Mouse (Mus musculus) brain, embryonic 14.5 days (tissue): Measurements from ENCODE around the gene Fam213a.

Experiments used
- CTCF ChIP-seq: fragments of 200-500 bp; IDR thresholded peaks from 2 replicates; pipeline ENCODE4 v1.5.1; 2012; ENCODE audit warnings: inconsistent platforms, mild to moderate bottlenecking, moderate library complexity, borderline replicate concordance; ENCODE audit not compliant: insufficient read depth, insufficient read length; ENCODE audit errors: extremely low read depth
- POLR2A ChIP-seq: fragments of 200-500 bp; IDR thresholded peaks from 2 replicates; pipeline ENCODE4 v1.6.1; 2012; ENCODE audit warnings: mild to moderate bottlenecking, inconsistent platforms, borderline replicate concordance; ENCODE audit not compliant: poor library complexity, insufficient read depth, insufficient read length, severe bottlenecking; ENCODE audit errors: extremely low read depth

- TF ChIP-seq POLR2A (no peak), CTCF (no peak)
These were observed 17.5 kb upstream of the Fam213a start for GRCm38 (mm10) chr14:41030989-41031513.
